ENCODE assay signal across 8 mouse cellular contexts in the genomic region with DNA sequence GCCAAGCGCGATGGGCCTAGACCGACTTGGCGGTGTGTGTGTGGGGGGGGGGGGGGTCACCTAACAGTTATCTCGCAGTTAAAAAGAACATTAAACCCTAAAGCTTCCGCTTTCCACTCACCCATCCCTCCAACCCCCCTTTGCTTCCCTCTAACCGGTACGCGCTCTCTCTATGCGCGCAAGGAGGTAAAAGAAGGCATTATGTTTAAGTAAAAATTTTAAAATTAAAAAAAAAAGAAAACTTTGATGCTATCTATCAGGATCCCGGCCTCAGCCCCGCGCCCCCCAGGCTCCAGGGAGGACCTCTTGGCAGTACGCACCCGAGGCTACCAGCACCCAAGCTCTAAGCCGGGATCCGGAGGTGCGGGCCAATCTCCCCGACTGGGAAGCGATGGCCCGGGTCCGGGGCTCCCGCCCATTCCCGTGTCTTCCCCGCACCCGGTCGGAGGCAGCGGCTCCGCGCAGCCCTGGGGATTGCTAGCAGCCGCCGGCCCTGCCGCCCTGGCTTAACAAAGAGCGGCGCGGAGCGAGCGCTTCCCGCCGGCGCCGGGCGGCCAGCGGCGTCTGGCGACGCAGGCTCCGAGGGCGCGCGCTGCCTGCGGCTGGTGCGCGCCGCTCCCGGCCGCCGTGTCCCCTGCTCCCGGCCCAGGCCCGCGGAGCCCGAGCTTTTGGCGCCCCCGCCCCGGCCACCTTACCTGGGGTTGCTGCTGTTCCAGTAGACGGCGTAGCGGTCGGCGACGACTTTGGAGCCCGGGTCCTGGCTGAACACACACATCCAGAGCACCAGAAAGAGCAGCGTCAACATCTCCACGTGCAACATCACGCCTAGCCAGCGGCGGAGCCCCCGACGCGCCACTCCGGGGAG. TPM values are rescaled to one million over a fixed set of nuclear protein-coding genes. Genes with fewer than 3 reads are reported as not detected.
DNase-seq lines count a peak whose midpoint lies in the region; ATAC-seq lines count a peak whose summit lies in the region.

No protein-coding gene starts in this region.

- H3K4me2 ChIP-seq in heart, embryonic 13.5 days, result peak overlapping the region; percentile 84
- H3K4me2 ChIP-seq in kidney, embryonic 16.5 days (replicated peaks; ENCODE audit: low read depth, low read length), result peak overlapping the region; percentile 98
- H3K4me2 ChIP-seq in liver, embryonic 16.5 days (ENCODE audit: low read depth, low read length), result peak overlapping the region; percentile 71

- under 1% methylated on average over 66 of the region's 82 CpGs for WGBS in heart, embryonic 13.5 days
- 0% methylated on average over 80 of the region's 82 CpGs for WGBS in kidney, embryonic 16.5 days
- WGBS in liver, embryonic 16.5 days (ENCODE audit: insufficient replicate concordance), result under 1% methylated on average over 82 of the region's 82 CpGs

- no peak for ATAC-seq in heart, embryonic 13.5 days (ENCODE audit: extremely low read depth, insufficient number of reproducible peaks, low FRiP score, low TSS enrichment)
- peak; percentile 7; the same call in 1 of the 2 replicates for ATAC-seq in kidney, embryonic 16.5 days (ENCODE audit: low FRiP score, low TSS enrichment)
- no peak; the same call in 1 of the 2 replicates for ATAC-seq in liver, embryonic 16.5 days (ENCODE audit: low read depth)

- H3K4me3 ChIP-seq in heart, embryonic 13.5 days, result peak overlapping the region; percentile 88
- H3K4me3 ChIP-seq in kidney, embryonic 16.5 days (ENCODE audit: low read length), result peak overlapping the region; percentile 72
- H3K4me3 ChIP-seq in liver, embryonic 16.5 days (ENCODE audit: low read depth, low read length), result peak overlapping the region; percentile 65

- no peaks in the 10 kb centered on the region for H3K9me3 ChIP-seq in heart, embryonic 13.5 days
- H3K9me3 ChIP-seq in kidney, embryonic 16.5 days (ENCODE audit: low read length), result no peaks in the 10 kb centered on the region
- H3K9me3 ChIP-seq in liver, embryonic 16.5 days (replicated peaks; ENCODE audit: control insufficient read depth, low read length), result no peaks in the 10 kb centered on the region

- peaks cover 21% of the 10 kb centered on the region for H3K4me1 ChIP-seq in heart, embryonic 13.5 days
- H3K4me1 ChIP-seq in kidney, embryonic 16.5 days (ENCODE audit: insufficient read depth, low read length), result peaks cover 7% of the 10 kb centered on the region
- no peaks in the 10 kb centered on the region; the same call in 1 of the 2 replicates for H3K4me1 ChIP-seq in liver, embryonic 16.5 days (ENCODE audit: control insufficient read depth, low read depth, low read length)

- H3K27me3 ChIP-seq in heart, embryonic 13.5 days (replicated peaks), result no peaks in the 10 kb centered on the region
- H3K27me3 ChIP-seq in kidney, embryonic 16.5 days (ENCODE audit: insufficient read depth, low read length), result no peaks in the 10 kb centered on the region
- peaks cover 62% of the 10 kb centered on the region for H3K27me3 ChIP-seq in liver, embryonic 16.5 days (ENCODE audit: control insufficient read depth, insufficient read depth, low read depth, low read length)

- H3K9ac ChIP-seq in heart, embryonic 13.5 days, result peak overlapping the region; percentile 94
- peak overlapping the region; percentile 84 for H3K9ac ChIP-seq in kidney, embryonic 16.5 days (replicated peaks; ENCODE audit: low read length)
- peak overlapping the region; percentile 16; the same call in 1 of the 2 replicates for H3K9ac ChIP-seq in liver, embryonic 16.5 days (ENCODE audit: low read depth, low read length)

- H3K27ac ChIP-seq in heart, embryonic 13.5 days (replicated peaks), result peak overlapping the region; percentile 82
- H3K27ac ChIP-seq in kidney, embryonic 16.5 days (ENCODE audit: low read length), result peak overlapping the region; percentile 95
- no peak overlapping the region for H3K27ac ChIP-seq in liver, embryonic 16.5 days (ENCODE audit: low read length)

- DNase-seq in 3134 (ENCODE audit: extremely low read depth, insufficient read length, low spot score), result peak; percentile 75
- DNase-seq in WW6 (ENCODE audit: low read depth, low spot score), result peak; percentile 39
- DNase-seq in embryo, embryonic 9.5 days (ENCODE audit: extremely low spot score), result peak; percentile 75
- DNase-seq in ovary, postnatal 14 days (ENCODE audit: low spot score), result peak; percentile 39
- DNase-seq in urinary bladder, postnatal 4 days (ENCODE audit: low spot score in 2 of 2), result peak; percentile 43 to 62

- no peaks in the 10 kb centered on the region for H3K36me3 ChIP-seq in heart, embryonic 13.5 days
- no peaks in the 10 kb centered on the region for H3K36me3 ChIP-seq in kidney, embryonic 16.5 days (ENCODE audit: insufficient read depth, low read length)
- H3K36me3 ChIP-seq in liver, embryonic 16.5 days (ENCODE audit: control insufficient read depth, insufficient read depth), result no peaks in the 10 kb centered on the region

RNA-seq across cellular contexts. Expression of a gene that starts 0.6 kb away (rescaled TPM):
- 22.0 and 24.3 TPM in 2 replicates for polyA plus RNA-seq in heart, embryonic 13.5 days (2015; fragmentation: Nextera tagmentation; extraction: Ambion mirVana)
- polyA plus RNA-seq in kidney, embryonic 16.5 days (2015; fragmentation: Nextera tagmentation; extraction: Ambion mirVana), result 26.9 and 32.4 TPM in 2 replicates
- polyA plus RNA-seq in liver, embryonic 16.5 days (2015; fragmentation: Nextera tagmentation; extraction: Ambion mirVana), result 2.0 and 2.3 TPM in 2 replicates

Comparison
In these comparisons a context has a peak if more than half of its experiments do, and no peak if none do; other contexts are left out.
1. H3K9ac ChIP-seq: peak in every context shown above with its lines; median percentile 94 in heart, embryonic 13.5 days; 84 in kidney, embryonic 16.5 days; 16 in liver, embryonic 16.5 days.